ENCODE assay signal across 29 mouse cellular contexts in the genomic region with DNA sequence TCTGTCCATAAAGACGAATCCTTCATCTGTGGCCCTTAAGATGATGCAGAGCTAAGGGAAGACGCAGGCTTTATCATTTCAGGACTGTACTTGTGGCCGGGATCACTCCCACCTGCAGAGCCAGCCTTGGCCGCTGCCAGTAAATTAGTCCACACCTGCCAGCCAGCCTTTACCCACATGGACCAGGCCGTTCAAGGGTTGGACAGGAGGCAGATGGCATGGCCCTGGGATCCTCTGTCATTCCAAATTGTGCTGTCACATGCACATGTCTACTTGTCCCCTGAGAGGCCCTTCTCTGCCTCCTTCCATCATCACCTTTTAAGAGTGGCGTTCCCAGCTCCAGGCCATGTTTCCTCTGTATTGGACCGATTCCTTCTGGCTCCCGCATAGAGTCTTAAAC. TPM values are rescaled to one million over a fixed set of nuclear protein-coding genes. Genes with fewer than 3 reads are reported as not detected.
DNase-seq lines count a peak whose midpoint lies in the region; ATAC-seq lines count a peak whose summit lies in the region.
"Had no signal": no experiment of that assay in that cellular context is flagged by ENCODE, and none has a peak within 500 bp of the region (broad histone marks: within the 10 kb centered on the region; RNA-seq: fewer than 3 reads in every experiment).

No protein-coding gene starts in this region.

- DNase-seq in cerebellum, adult 11 months = peak; percentile 69
- peak; percentile 67 for DNase-seq in cerebellum, adult 8-10 months
- DNase-seq in cerebellum, postnatal 36 days = peak; percentile 80 to 82
- DNase-seq in retina, embryonic 14.5 days (ENCODE audit: low spot score) = no peak
- DNase-seq in left cerebral cortex, adult 9 months (ENCODE audit: low spot score in 2 of 2) = no peak
- DNase-seq: B cell, adult 2 months; forebrain, postnatal 0 days; gastrocnemius, postnatal 14 days; heart, adult 2 months; heart, postnatal 36 days; kidney, adult 2 months; kidney, postnatal 10 days; liver, postnatal 0 days; lung, postnatal 14 days; midbrain, embryonic 14.5 days; retina, postnatal 1 day; thymus, postnatal 25 days had no signal

- no peaks in the 10 kb centered on the region for H3K9me3 ChIP-seq in hindbrain, embryonic 16.5 days (ENCODE audit: control insufficient read depth, low read length)
- H3K9me3 ChIP-seq in hindbrain, embryonic 12.5 days (replicated peaks) = no peaks in the 10 kb centered on the region
- H3K9me3 ChIP-seq: forebrain, embryonic 10.5 days; heart, embryonic 15.5 days; limb, embryonic 12.5 days; neural tube, embryonic 12.5 days had no signal

- H3K9ac ChIP-seq in hindbrain, embryonic 16.5 days (ENCODE audit: low read depth, low read length) = no peak overlapping the region
- H3K9ac ChIP-seq in hindbrain, embryonic 12.5 days = no peak overlapping the region
- H3K9ac ChIP-seq: forebrain, postnatal 0 days; heart, embryonic 15.5 days; limb, embryonic 12.5 days; liver, postnatal 0 days; neural tube, embryonic 12.5 days had no signal

- WGBS in hindbrain, embryonic 16.5 days = 65% methylated on average over 8 of the region's 8 CpGs
- 81% methylated on average over 8 of the region's 8 CpGs for WGBS in hindbrain, embryonic 12.5 days

- no peak overlapping the region for H3K4me2 ChIP-seq in hindbrain, embryonic 16.5 days (ENCODE audit: low read length)
- no peak overlapping the region for H3K4me2 ChIP-seq in hindbrain, embryonic 12.5 days (replicated peaks)
- H3K4me2 ChIP-seq: heart, embryonic 15.5 days; limb, embryonic 12.5 days; liver, embryonic 11.5 days; neural tube, embryonic 12.5 days had no signal

- no peaks in the 10 kb centered on the region for H3K4me1 ChIP-seq in hindbrain, embryonic 16.5 days (ENCODE audit: control insufficient read depth, insufficient read depth, low read depth, low read length)
- no peaks in the 10 kb centered on the region for H3K4me1 ChIP-seq in hindbrain, embryonic 12.5 days
- H3K4me1 ChIP-seq: heart, embryonic 15.5 days had no signal

- H3K27me3 ChIP-seq in hindbrain, embryonic 16.5 days (replicated peaks; ENCODE audit: control insufficient read depth, insufficient read depth, low read length) = no peaks in the 10 kb centered on the region
- H3K27me3 ChIP-seq in hindbrain, embryonic 12.5 days = no peaks in the 10 kb centered on the region
- H3K27me3 ChIP-seq: CH12.LX; heart, embryonic 15.5 days; limb, embryonic 12.5 days; neural tube, embryonic 12.5 days; Patski had no signal

- no peak overlapping the region for H3K27ac ChIP-seq in hindbrain, embryonic 16.5 days (ENCODE audit: low read depth, low read length)
- no peak overlapping the region for H3K27ac ChIP-seq in hindbrain, embryonic 12.5 days
- H3K27ac ChIP-seq: forebrain, embryonic 10.5 days; heart, adult 2 months; heart, embryonic 15.5 days; limb, embryonic 12.5 days; neural tube, embryonic 12.5 days had no signal

- ATAC-seq in hindbrain, embryonic 16.5 days = peak; percentile 74; the same call in 1 of the 2 replicates
- no peak for ATAC-seq in hindbrain, embryonic 12.5 days (ENCODE audit: low FRiP score)
- ATAC-seq: forebrain, postnatal 0 days; inflammation-experienced regulatory T-cells, adult 6 months; liver, postnatal 0 days; Patski had no signal

- H3K36me3 ChIP-seq in hindbrain, embryonic 16.5 days (ENCODE audit: control insufficient read depth, insufficient read depth, low read length) = no peaks in the 10 kb centered on the region
- no peaks in the 10 kb centered on the region for H3K36me3 ChIP-seq in hindbrain, embryonic 12.5 days
- H3K36me3 ChIP-seq: forebrain, embryonic 10.5 days; G1E; heart, embryonic 15.5 days; limb, embryonic 12.5 days; neural tube, embryonic 12.5 days had no signal

- H3K4me3 ChIP-seq in hindbrain, embryonic 16.5 days (ENCODE audit: low read length) = no peak overlapping the region
- no peak overlapping the region for H3K4me3 ChIP-seq in hindbrain, embryonic 12.5 days
- H3K4me3 ChIP-seq: forebrain, embryonic 10.5 days; heart, adult 2 months; heart, embryonic 15.5 days; limb, embryonic 12.5 days; neural tube, embryonic 12.5 days had no signal

RNA-seq across cellular contexts. Expression of a gene that starts 24.0 kb away (rescaled TPM):
- 16.6 and 16.7 TPM in 2 replicates for polyA plus RNA-seq in hindbrain, embryonic 16.5 days (2015; fragmentation: Nextera tagmentation; extraction: Ambion mirVana)
- polyA plus RNA-seq in hindbrain, embryonic 12.5 days (2016; fragmentation: Nextera tagmentation; extraction: Ambion mirVana) = 15.7 and 15.9 TPM in 2 replicates
- polyA plus RNA-seq: G1E; spleen, adult 2 months had no signal

Comparison
In these comparisons a context has a peak if more than half of its experiments do, and no peak if none do; other contexts are left out.
1. DNase-seq: peak in cerebellum, adult 11 months (single experiment), cerebellum, adult 8-10 months (single experiment) and cerebellum, postnatal 36 days (2 of 2); none in retina, embryonic 14.5 days (single experiment) and left cerebral cortex, adult 9 months (0 of 2).